Comparison of ENCODE assay signal across 8 mouse cellular contexts in genomic region chr2:21091058-21091971, GRCm38 (mm10).
DNase-seq lines count a peak whose midpoint lies in the region; ATAC-seq lines count a peak whose summit lies in the region.
"Had no signal": no experiment of that assay in that cellular context is flagged by ENCODE, and none has a peak within 500 bp of the region (broad histone marks: within the 10 kb centered on the region; RNA-seq: fewer than 3 reads in every experiment).

No protein-coding gene starts in this region.

- H3K4me3 ChIP-seq in kidney, embryonic 15.5 days (replicated peaks) = no peak overlapping the region
- H3K4me3 ChIP-seq in limb, embryonic 10.5 days = no peak overlapping the region
- H3K4me3 ChIP-seq: limb, embryonic 13.5 days had no signal

- H3K4me1 ChIP-seq in kidney, embryonic 15.5 days = 0 out of 2 replicates have a peak, but pooled peaks cover 7% of the 10 kb centered on the region
- H3K4me1 ChIP-seq in limb, embryonic 10.5 days = no peaks in the 10 kb centered on the region

- DNase-seq in right cerebral cortex, adult 18-20 months = peak; percentile 74
- DNase-seq in right cerebral cortex, postnatal 4 days = no peak
- peak; percentile 86 for DNase-seq in cerebellum, postnatal 25 days
- peak; percentile 35 for DNase-seq in limb, embryonic 10.5 days (ENCODE audit: low spot score)
- DNase-seq in testis, postnatal 10 days (ENCODE audit: low spot score) = no peak

- no peaks in the 10 kb centered on the region for H3K36me3 ChIP-seq in kidney, embryonic 15.5 days
- no peaks in the 10 kb centered on the region for H3K36me3 ChIP-seq in limb, embryonic 10.5 days
- H3K36me3 ChIP-seq: limb, embryonic 13.5 days had no signal

- no peaks in the 10 kb centered on the region for H3K9me3 ChIP-seq in kidney, embryonic 15.5 days (replicated peaks)
- no peaks in the 10 kb centered on the region for H3K9me3 ChIP-seq in limb, embryonic 10.5 days (replicated peaks)

- H3K4me2 ChIP-seq in kidney, embryonic 15.5 days = no peak overlapping the region
- H3K4me2 ChIP-seq: limb, embryonic 13.5 days had no signal

- H3K27me3 ChIP-seq in kidney, embryonic 15.5 days = no peaks in the 10 kb centered on the region
- H3K27me3 ChIP-seq in limb, embryonic 10.5 days (ENCODE audit: low read depth, poor library complexity, severe bottlenecking) = no peaks in the 10 kb centered on the region
- H3K27me3 ChIP-seq: limb, embryonic 13.5 days had no signal

- WGBS in kidney, embryonic 15.5 days = 46% methylated on average over 4 of the region's 4 CpGs
- 64% methylated on average over 4 of the region's 4 CpGs for WGBS in limb, embryonic 10.5 days

- ATAC-seq in kidney, embryonic 15.5 days (replicated peaks; ENCODE audit: low FRiP score) = peak; percentile 64
- ATAC-seq in erythroid progenitor cell, adult 5-6 weeks (replicated peaks; ENCODE audit: low FRiP score, poor library complexity, severe bottlenecking) = no peak

- no peak overlapping the region for H3K9ac ChIP-seq in kidney, embryonic 15.5 days
- H3K9ac ChIP-seq: limb, embryonic 13.5 days had no signal

- no peak overlapping the region for H3K27ac ChIP-seq in kidney, embryonic 15.5 days
- H3K27ac ChIP-seq in limb, embryonic 10.5 days = no peak overlapping the region
- H3K27ac ChIP-seq: limb, embryonic 13.5 days had no signal

Comparison
In these comparisons a context has a peak if more than half of its experiments do, and no peak if none do; other contexts are left out.
1. DNase-seq: peak in right cerebral cortex, adult 18-20 months (single experiment), cerebellum, postnatal 25 days (2 of 2) and limb, embryonic 10.5 days (single experiment); none in right cerebral cortex, postnatal 4 days (single experiment) and testis, postnatal 10 days (single experiment).